Mouse (Mus musculus): ENCODE results near the gene Chrm4.

Gene Chrm4

GRCm38 (mm10) chr2:91922586-91923414, 4.2 kb upstream of the Chrm4 start:
- no peak for DNase-seq (ENCODE audit: low spot score)

- peak; percentile 72 for DNase-seq (ENCODE audit: low spot score)
Observed at GRCm38 (mm10) chr2:91923415-91924337, 3.4 kb upstream of the Chrm4 start.

GRCm38 (mm10) chr2:91924726-91925125, 2.3 kb upstream of the Chrm4 start:
- no peak for DNase-seq (ENCODE audit: low spot score)

- no peak for DNase-seq (ENCODE audit: low spot score)
Observed at GRCm38 (mm10) chr2:91925442-91925841, 1.6 kb upstream of the Chrm4 start.

- peak; percentile 73 for DNase-seq (ENCODE audit: low spot score)
Observed at GRCm38 (mm10) chr2:91927826-91928533, 931 bp downstream of the Chrm4 start.

- no peak for DNase-seq (ENCODE audit: low spot score)
Observed at GRCm38 (mm10) chr2:91928534-91929350, 1.7 kb downstream of the Chrm4 start.

GRCm38 (mm10) chr2:91929455-91929854, 2.4 kb downstream of the Chrm4 start:
- DNase-seq (ENCODE audit: low spot score) = no peak

- no peak for DNase-seq (ENCODE audit: low spot score)
Observed at GRCm38 (mm10) chr2:91929936-91930335, 2.9 kb downstream of the Chrm4 start.

GRCm38 (mm10) chr2:91930761-91931291, 3.8 kb downstream of the Chrm4 start:
- DNase-seq (ENCODE audit: low spot score) = no peak

- no peak for DNase-seq (ENCODE audit: low spot score)
Observed at GRCm38 (mm10) chr2:91931328-91932159, 4.5 kb downstream of the Chrm4 start.

GRCm38 (mm10) chr2:91932160-91932711, 5.2 kb downstream of the Chrm4 start, which contains the start of gene Mdk:
Gene Mdk (minus strand): TSS chr2:91932297.
- DNase-seq (ENCODE audit: low spot score) = no peak

GRCm38 (mm10) chr2:91932737-91933350, 5.8 kb downstream of the Chrm4 start:
- no peak for DNase-seq (ENCODE audit: low spot score)

- no peak for DNase-seq (ENCODE audit: low spot score)
Observed at GRCm38 (mm10) chr2:91933471-91933870, 6.4 kb downstream of the Chrm4 start.

- no peak for DNase-seq (ENCODE audit: low spot score)
Observed at GRCm38 (mm10) chr2:91934016-91934415, 7.0 kb downstream of the Chrm4 start.

GRCm38 (mm10) chr2:91934826-91935525, 7.9 kb downstream of the Chrm4 start:
- DNase-seq (ENCODE audit: low spot score) = no peak

GRCm38 (mm10) chr2:91936154-91936553, 9.1 kb downstream of the Chrm4 start:
- DNase-seq (ENCODE audit: low spot score) = no peak

GRCm38 (mm10) chr2:91939303-91939935, 12.4 kb downstream of the Chrm4 start:
- DNase-seq (ENCODE audit: low spot score) = no peak

- no peak for DNase-seq (ENCODE audit: low spot score)
Observed at GRCm38 (mm10) chr2:91942356-91942755, 15.3 kb downstream of the Chrm4 start.

Measured in T-cell, adult 2 months (primary cell).